Mouse (Mus musculus): ENCODE data around the gene Olfr914.

- no peak for TF ChIP-seq CTCF (IDR thresholded peaks at IDR 0.05; ENCODE audit: insufficient read depth, low read length)
- TF ChIP-seq POLR2A (IDR thresholded peaks at IDR 0.05; ENCODE audit: borderline replicate concordance, extremely low read depth, low read depth, low read length), result no peak
These were observed 25.0 kb upstream of the Olfr914 start, which contains the start of gene Olfr912 for GRCm38 (mm10) chr9:38579878-38580277.

Data from lung, adult 2 months (tissue).